Mouse (Mus musculus): ENCODE results near the gene Qser1. TPM values are rescaled to one million over a fixed set of nuclear protein-coding genes. Genes with fewer than 3 reads are reported as not detected.
"Not testable (repeated sequence)": the region's sequence is repeated elsewhere in the genome, so short reads cannot be mapped to it uniquely, and the experiment has no call there.

Qser1 gene
- total RNA-seq, 2 experiments from 2014 or later: 9.8 to 11.3 TPM

DNA sequence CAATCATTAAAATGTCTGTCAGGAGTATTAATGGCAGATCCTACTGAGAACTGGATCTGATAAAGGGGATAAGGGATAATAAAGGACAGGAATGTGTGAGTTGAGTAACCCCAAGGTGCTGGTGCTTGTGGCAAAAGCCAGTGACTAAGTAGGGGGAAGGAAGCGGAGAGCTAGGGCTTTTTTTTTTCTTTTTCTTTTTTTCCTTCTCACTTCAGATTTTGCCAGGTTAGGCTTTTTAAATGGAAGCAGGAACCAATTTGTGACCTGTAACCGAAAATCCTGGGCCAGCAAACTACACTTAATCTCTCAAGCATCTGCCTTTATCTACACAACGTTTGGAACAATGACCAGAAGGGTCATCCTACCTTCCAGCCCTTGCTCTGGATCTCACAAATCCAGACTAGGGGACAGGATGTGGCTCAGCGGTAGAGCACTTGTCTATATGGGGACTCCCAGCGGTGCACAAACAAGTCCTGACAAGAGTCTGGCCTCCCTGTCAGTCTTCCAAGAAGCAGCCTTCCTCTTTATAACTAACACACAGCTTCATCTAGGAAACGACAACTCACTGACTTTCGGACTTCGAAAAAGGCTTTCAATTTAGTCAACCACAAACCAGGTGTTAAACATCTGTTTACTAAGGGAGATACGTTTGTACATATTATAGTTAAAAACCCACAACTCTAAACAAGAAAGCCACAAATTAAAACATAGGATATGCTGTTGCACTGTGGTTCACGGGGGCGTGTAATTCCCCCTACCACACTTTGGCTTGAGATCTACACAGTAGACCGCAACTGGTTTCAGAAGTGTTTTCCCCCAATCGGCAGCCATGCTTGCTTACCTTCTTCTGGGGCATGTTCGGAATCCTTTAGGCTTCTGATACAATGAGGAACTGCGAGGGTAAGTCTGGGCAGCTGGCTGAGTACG, 31.9 kb upstream of the Qser1 start:
- H3K27ac ChIP-seq: no peak overlapping the region
- TF ChIP-seq CTCF (conservative IDR thresholded peaks at IDR 0.05): no peak
- H3K4me3 ChIP-seq: no peak overlapping the region; the same call in 1 of the 2 replicates
- DNase-seq (ENCODE audit: low spot score in 2 of 2): no peak

DNA sequence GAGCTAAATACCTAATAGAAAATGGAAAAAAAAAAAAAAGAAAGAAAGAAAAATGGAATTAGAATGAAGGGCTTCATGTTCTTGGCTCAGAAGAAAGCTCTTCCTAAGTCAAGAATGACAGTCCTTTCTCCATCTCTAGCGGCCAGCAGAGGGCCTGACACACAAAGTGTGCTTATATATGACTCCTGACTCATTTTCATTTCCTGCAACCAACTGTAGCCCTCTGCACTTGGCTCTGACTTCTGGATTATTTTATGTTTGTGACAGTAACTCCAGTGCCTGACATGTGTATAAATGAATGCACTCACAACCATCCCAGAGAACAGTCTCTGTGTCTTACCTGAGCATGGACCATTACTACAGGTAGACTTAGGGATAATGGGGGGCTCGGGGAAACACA, 31.1 kb upstream of the Qser1 start:
- H3K27ac ChIP-seq: no peak overlapping the region
- no peak for DNase-seq (ENCODE audit: low spot score in 2 of 2)
- TF ChIP-seq CTCF (conservative IDR thresholded peaks at IDR 0.05): peak; percentile 67
- H3K4me3 ChIP-seq: no peak overlapping the region

DNA sequence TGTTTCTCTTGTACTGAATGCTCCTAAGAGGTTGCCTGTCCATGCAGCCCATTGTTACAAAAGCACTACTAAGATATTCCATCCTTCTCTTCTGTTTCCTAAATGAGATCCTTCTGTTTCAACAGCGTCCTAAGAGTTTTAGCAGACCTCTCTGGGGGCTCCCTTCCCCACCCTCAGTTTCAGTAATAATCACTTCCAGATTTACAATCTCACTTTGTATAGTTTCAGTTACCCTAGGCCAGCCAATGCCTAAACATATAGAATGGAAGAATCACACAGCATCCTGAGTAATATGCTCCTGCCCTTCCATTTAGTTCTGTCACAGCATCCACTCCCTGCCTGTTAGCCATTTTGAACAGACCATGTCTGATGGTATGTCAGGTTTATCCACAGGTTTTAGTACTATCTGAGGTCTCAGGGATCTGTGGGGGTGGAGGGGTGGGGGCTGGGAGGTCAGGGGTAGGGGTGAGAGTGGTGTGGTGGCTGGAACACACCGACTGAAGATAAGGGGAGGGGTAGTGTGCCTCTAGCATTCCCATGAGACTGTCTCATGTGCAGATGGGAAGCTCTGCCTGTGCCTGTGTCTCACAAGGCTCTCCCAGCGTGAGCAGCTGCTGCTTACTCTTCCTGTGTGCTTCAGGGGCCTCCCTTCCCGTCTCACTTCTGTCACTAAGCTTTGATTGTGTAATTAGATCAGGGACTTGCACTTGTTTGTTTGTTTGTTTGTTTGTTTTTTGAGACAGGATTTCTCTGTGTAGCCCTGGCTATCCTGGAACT, 30.3 kb upstream of the Qser1 start:
- H3K27ac ChIP-seq: no peak overlapping the region
- no peak for DNase-seq (ENCODE audit: low spot score in 2 of 2)
- no peak for TF ChIP-seq CTCF (conservative IDR thresholded peaks at IDR 0.05)
- H3K4me3 ChIP-seq: no peak overlapping the region

DNA sequence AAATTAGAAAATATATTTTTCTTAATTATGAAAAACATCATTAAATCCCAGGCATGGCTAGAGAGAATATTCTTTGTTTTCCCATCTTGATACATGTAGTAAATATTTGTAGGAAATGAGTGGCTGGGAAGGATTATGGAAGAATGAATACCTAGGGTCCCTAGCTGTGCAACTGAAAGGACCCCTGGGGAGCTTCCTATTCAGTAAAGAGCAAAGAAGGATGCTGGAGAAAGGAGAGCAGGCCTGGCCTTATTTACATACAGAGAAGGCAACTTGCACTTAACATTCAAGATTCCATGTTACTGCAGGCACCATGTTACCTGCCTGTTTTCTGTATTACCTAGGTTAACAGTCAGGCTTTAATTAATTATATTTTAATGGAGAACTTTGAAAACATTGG, 26.0 kb upstream of the Qser1 start:
- no peak for TF ChIP-seq CTCF (conservative IDR thresholded peaks at IDR 0.05)
- no peak for DNase-seq (ENCODE audit: low spot score in 2 of 2)
- Histone ChIP-seq H3K27ac (no peak overlapping the region), H3K4me3 (no peak overlapping the region)

DNA sequence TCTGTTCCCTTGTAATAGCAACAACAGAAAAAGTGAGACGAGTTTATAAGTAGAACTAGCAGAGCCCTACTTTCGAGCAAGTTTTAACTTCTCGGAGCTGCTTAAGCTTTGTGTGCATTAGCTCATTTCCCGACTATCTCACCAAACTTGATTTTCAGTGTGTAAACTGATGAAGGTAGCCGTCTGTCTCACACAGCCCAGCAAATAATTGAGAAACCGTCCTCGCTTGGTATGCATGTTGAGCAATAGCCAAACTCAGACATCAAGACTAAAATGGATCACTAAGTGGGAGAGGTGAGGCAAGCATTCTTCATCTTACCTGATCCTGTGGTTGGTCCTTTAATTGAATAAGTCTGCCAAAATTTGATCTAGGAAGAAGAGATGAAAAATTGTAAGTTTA, 25.2 kb upstream of the Qser1 start:
- no peak overlapping the region for H3K27ac ChIP-seq
- no peak overlapping the region for H3K4me3 ChIP-seq
- no peak for TF ChIP-seq CTCF (conservative IDR thresholded peaks at IDR 0.05)
- no peak for DNase-seq (ENCODE audit: low spot score in 2 of 2)

DNA sequence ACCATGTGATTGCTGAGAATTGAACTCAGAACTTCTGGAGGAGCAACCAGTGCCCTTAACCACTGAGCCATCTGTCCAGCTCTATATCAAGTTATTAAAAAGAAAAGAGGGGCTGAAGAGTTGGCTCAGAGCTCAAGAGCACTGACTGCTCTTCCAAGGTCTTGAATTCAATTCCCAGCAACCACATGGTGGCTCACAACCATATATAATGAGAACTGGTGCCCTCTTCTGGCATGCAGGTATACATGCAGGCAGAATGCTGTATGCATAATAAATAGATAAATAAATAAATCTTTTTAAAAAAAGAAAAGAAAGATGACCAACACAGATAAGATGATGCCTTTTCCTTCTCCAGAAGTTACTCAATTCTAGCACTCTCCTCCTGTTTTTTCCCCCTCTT, 24.4 kb upstream of the Qser1 start:
- H3K4me3 ChIP-seq: no peak overlapping the region
- DNase-seq (ENCODE audit: low spot score in 2 of 2): no peak

DNA sequence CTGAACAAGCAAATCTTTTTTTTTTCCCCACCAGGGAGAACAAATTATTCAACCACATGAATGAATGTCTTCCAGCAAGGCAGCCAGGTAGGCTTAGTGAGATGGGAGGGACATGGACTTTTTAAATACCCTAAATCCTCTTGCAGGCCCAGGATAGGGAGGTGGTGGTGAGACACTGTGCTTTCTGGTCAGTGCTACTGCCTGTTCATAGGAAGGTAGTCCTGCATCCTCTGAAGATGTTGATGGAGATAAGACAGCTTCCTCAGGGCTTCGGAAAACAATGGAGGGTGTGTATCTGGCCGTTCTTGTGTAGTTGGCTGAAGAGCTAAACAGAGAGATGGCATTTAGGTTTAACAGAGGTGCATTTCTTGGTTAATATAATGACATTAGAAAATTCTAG, 15.9 kb upstream of the Qser1 start:
- no peak for DNase-seq (ENCODE audit: low spot score in 2 of 2)
- Histone ChIP-seq H3K4me3 (no peak overlapping the region), H3K27ac (no peak overlapping the region)
- no peak for TF ChIP-seq CTCF (conservative IDR thresholded peaks at IDR 0.05)

More for the DNA sequence above, 24.4 kb upstream of the Qser1 start:
- no peak overlapping the region for H3K27ac ChIP-seq
- TF ChIP-seq CTCF (conservative IDR thresholded peaks at IDR 0.05): peak; percentile 29

DNA sequence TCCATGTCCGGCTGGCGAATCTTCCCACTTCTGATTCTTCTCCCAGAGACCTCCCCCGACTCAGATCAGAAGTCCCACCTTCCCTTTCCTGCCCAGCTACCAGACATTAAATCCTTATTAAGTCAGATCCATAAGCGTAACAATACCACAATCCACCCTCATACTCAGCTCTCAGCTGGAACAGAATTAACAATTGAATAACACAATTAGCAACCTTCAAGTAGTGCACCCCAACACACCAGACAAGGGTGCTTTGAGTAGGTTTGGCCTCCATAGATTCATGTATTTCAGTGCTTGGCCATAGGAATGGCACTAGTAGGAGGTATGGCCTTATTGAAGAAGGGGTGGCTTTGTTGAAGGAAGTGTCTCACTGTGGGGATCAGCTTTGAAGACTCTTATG, 9.6 kb upstream of the Qser1 start:
- no peak for TF ChIP-seq CTCF (conservative IDR thresholded peaks at IDR 0.05)
- DNase-seq (ENCODE audit: low spot score in 2 of 2): no peak
- Histone ChIP-seq H3K4me3 (no peak overlapping the region), H3K27ac (no peak overlapping the region)

DNA sequence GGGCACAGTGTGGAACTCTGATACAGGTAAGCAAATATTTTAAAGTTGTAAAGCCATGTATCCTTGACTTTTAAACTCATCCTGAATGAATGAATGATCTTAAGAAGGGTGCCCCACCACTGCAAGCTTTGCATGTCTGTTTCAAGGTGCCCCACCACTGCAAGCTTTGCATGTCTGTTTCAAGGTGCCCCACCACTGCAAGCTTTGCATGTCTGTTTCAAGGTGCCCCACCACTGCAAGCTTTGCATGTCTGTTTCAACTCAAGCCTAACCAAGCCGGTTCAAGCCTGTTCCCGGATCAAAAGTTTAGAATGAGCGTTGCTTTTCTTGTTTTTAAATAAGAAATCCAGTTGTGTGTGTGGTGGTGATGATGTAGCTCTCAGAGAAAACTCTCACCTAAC, 2.2 kb upstream of the Qser1 start:
- H3K4me3 ChIP-seq; DNase-seq (ENCODE audit: low spot score in 2 of 2); H3K27ac ChIP-seq: not testable (repeated sequence)

DNA sequence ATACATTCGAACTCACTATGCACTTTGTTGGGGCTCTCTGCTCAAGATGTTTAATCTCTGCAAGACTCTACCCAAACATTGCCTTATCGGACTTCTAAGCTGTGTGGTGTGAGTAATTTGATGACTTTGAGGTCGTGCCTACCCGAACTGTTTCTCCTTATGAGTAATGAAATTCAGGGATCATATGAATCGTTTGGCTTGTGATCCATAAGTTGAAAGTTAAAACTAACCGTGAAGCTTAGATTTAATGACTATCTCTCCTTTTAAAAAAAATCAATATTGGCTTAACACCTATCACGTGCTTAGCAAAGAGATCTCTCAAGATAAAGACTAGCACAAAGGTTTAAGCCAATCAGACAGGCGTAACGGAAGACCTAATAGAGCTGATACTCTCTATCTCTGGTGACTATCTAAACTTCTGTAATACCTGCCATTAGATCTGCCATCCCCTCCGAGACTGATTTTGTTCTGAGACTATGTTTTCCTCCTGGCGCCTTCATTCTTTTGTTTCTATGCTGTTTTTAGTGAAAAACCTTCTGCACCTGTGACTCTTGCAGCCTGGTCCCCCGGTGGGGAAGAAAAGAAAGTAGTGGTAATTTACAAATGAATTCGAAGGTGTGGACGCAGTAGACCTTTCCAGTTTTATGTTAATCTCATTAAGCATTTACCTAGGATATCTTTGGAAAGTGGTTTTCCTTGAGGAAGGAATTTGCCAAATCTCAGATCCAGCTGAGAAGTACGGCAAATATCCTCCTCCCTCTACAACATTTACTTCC, 1.2 kb upstream of the Qser1 start:
- DNase-seq (ENCODE audit: low spot score in 2 of 2): no peak
- peak overlapping the region; percentile 95 for H3K27ac ChIP-seq
- no peak for TF ChIP-seq CTCF (conservative IDR thresholded peaks at IDR 0.05)

DNA sequence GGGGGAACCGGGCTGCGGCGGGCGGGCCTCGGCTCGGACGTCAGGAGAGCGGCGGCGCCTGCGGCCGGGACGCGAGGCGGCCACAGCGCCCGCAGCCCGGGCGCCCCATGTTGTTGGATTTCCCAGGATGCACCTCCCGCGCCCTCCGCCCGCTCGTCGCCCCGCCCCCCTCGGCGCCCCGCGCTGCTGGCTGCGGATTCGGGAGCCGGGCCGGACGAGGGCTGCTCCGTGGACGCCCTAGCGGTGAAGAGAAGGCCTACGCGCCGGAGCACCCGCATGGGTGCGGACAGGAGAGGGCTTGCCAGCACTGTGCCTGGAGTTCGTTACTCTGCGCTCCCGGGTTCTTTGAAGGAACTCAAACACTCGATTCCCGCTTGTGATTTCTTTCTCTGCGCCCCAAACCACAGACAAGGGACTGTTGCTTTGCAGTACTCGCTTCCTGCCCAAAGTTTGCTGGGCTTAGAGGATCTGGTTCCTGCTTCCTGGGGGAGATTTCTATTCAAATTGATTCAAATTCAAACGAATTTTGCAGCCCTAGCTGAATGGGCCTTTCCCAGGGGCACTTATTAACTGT, 393 bp upstream of the Qser1 start:
- Histone ChIP-seq H3K4me3 (peak overlapping the region; percentile 87), H3K27ac (peak overlapping the region; percentile 95)
- peak; percentile 77 to 87 for DNase-seq (ENCODE audit: low spot score in 2 of 2)
- TF ChIP-seq CTCF (conservative IDR thresholded peaks at IDR 0.05): peak; percentile 80

More for the DNA sequence above, 1.2 kb upstream of the Qser1 start:
- H3K4me3 ChIP-seq: peak overlapping the region; percentile 87

DNA sequence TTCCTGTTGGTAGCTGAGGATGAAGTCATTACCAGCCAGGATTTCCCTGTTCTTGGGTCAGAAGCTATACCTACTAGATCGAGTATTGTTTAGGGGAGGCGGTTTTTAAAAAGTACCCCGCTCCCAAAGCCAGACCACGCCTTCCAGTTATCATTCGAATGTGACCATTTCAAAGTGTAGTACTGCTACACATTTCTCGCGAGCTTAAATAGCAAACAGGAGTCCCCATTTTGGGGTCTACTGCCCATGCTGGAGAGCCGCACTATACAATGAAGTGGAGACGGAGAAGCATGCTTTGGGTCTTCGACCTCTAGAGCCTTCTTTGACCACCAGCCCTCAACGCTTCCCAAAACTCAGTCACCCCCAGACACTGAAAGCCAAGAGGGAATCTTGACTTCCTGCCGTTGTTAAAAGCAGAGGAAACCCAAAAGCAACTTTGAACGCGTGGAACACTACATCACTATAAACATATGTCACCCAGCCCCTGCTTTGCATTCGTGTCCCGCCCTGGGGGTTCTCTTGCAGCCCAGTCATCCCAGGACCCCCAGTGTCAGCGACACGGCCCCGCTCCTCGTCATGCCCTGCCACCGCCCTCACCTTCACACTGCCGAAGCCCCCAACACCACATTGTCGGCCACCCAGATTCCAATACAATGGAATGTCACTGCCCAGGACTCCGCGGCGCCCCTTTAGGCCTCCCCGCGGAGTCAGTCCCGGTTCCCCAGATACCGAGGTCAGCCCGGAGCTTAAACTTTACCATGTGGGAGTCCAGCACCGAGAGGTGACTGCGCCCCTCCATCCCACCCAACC, 794 bp downstream of the Qser1 start:
- DNase-seq (ENCODE audit: low spot score in 2 of 2): peak in 1 of 2 experiments; percentile 11

More for the DNA sequence above, 794 bp downstream of the Qser1 start:
- H3K4me3 ChIP-seq: peak overlapping the region; percentile 87
- peak overlapping the region; percentile 95 for H3K27ac ChIP-seq
- no peak for TF ChIP-seq CTCF (conservative IDR thresholded peaks at IDR 0.05)
